Mouse (Mus musculus) lung, postnatal 0 days (tissue): ENCODE data around the gene Ppef2.

Experiments
- CTCF ChIP-seq: IDR thresholded peaks from 2 replicates; pipeline ENCODE4 v1.5.1; 2016; ENCODE audit warnings: antibody characterized with exemption, mild to moderate bottlenecking
- EP300 ChIP-seq: IDR thresholded peaks from 2 replicates; pipeline ENCODE4 v1.6.1; 2016; ENCODE audit warnings: antibody characterized with exemption, mild to moderate bottlenecking, control low read depth

GRCm38 (mm10) chr5:92291652-92292414 is 35.8 kb upstream of the Ppef2 start:
- no peak for TF ChIP-seq EP300
- TF ChIP-seq CTCF, result no peak
